Mouse (Mus musculus) myocyte (in vitro differentiated cells): ENCODE results near the gene Ifih1.

Experiments used
- E2F4 ChIP-seq: IDR thresholded peaks from one replicate; pipeline ENCODE4 v1.6.1; 2011; ENCODE audit warnings: mild to moderate bottlenecking, control low read depth, moderate library complexity; ENCODE audit not compliant: insufficient read depth
- MYOD1 ChIP-seq, 3 experiments: IDR thresholded peaks; one replicate each; pipeline ENCODE4 v1.6.1; 2011; ENCODE audit warnings: control low read depth in 2 of 3, low read depth in 2 of 3, mild to moderate bottlenecking in 2 of 3, moderate library complexity in 1 of 3; ENCODE audit not compliant: insufficient read length in 2 of 3, control insufficient read depth in 1 of 3
- POLR2A ChIP-seq: IDR thresholded peaks from one replicate; pipeline ENCODE4 v1.6.1; 2011; ENCODE audit warnings: low read depth, mild to moderate bottlenecking, control low read depth, moderate library complexity; ENCODE audit not compliant: insufficient read length
- POLR2AphosphoS2 ChIP-seq: IDR thresholded peaks from one replicate; pipeline ENCODE4 v1.6.1; 2011; ENCODE audit warnings: low read depth, control low read depth; ENCODE audit not compliant: insufficient read length

DNA sequence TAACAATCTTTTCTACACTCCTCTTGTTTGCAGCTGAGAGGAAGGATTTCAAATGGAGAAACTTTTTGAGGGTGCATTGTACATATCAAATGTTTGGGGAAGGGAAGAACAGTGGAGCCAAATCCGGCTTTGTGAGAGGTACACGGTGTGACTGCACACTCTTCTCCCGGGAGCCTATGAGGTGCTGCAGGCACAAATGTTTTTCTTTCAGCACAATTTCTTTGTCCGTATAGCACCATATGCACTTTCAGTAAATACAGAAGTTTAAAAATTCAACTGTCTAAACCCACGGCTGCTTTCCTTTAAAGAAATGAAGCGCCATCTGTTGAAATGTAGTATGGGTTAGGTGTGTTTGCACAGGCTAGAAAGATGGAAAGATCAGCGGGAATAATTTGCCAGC is 71.8 kb downstream of the Ifih1 start:
- TF ChIP-seq E2F4 (no peak), POLR2A (no peak), MYOD1 (IDR thresholded peaks at IDR 0.05; ENCODE audit: control insufficient read depth in 1 of 3, insufficient read length in 2 of 3, low read depth in 2 of 3) (no peak), POLR2AphosphoS2 (no peak)
